Mouse (Mus musculus) intestine, embryonic 15.5 days (tissue): Measurements from ENCODE around the gene Tmem160. TPM values are rescaled to one million over a fixed set of nuclear protein-coding genes. Genes with fewer than 3 reads are reported as not detected.
A peak's percentile ranks its signal among the peaks of the same experiment; 100 is the strongest.

Experiments used
- ATAC-seq: fragments of 200-750 bp; cut with Nextera tagmentation; 2 replicates; pipeline ENCODE4 v1.8.0; 2017; ENCODE audit warnings: moderate TSS enrichment, moderate library complexity
- H3K27ac ChIP-seq: fragments of 300-500 bp; sonication (generic); 2 replicates; pipeline ENCODE4 v1.5.1; 2015; ENCODE audit warnings: mild to moderate bottlenecking, inconsistent platforms
- H3K27me3 ChIP-seq: fragments of 300-500 bp; sonication (generic); replicated peaks from 2 replicates; pipeline ENCODE4 v1.6.1; 2015; ENCODE audit warnings: inconsistent platforms
- H3K36me3 ChIP-seq: fragments of 300-500 bp; sonication (generic); 2 replicates; pipeline ENCODE4 v1.6.1; 2015; ENCODE audit warnings: inconsistent platforms
- H3K4me1 ChIP-seq: fragments of 300-500 bp; sonication (generic); replicated peaks from 2 replicates; pipeline ENCODE4 v1.6.1; 2015; ENCODE audit warnings: inconsistent platforms
- H3K4me2 ChIP-seq: fragments of 300-500 bp; sonication (generic); replicated peaks from 2 replicates; pipeline ENCODE4 v1.6.1; 2015; ENCODE audit warnings: mild to moderate bottlenecking, inconsistent platforms
- H3K4me3 ChIP-seq: fragments of 300-500 bp; sonication (generic); replicated peaks from 2 replicates; pipeline ENCODE4 v1.5.1; 2015; ENCODE audit warnings: inconsistent platforms
- H3K9ac ChIP-seq: fragments of 300-500 bp; sonication (generic); 2 replicates; pipeline ENCODE4 v1.6.1; 2015; ENCODE audit warnings: inconsistent platforms
- H3K9me3 ChIP-seq: fragments of 300-500 bp; sonication (generic); 2 replicates; pipeline ENCODE4 v1.6.1; 2016; ENCODE audit warnings: inconsistent platforms
- WGBS: fragments of 180-500 bp; shearing (Covaris S2); methylation state at CpG from one replicate; pipeline ENCODE4 v1.1.7; 2015; 5-methylcytosine and 5-hydroxymethylcytosine counted together
- polyA plus RNA-seq: library from polyadenylated mRNA; unstranded; fragments of >200 nt; fragmentation: Nextera tagmentation; extraction: Ambion mirVana; gene quantifications from 2 replicates; pipeline ENCODE4 v1.2.1, GENCODE M21; 2015

Gene Tmem160
- polyA plus RNA-seq, 1 experiment from 2014 or later = 48.9 TPM

DNA sequence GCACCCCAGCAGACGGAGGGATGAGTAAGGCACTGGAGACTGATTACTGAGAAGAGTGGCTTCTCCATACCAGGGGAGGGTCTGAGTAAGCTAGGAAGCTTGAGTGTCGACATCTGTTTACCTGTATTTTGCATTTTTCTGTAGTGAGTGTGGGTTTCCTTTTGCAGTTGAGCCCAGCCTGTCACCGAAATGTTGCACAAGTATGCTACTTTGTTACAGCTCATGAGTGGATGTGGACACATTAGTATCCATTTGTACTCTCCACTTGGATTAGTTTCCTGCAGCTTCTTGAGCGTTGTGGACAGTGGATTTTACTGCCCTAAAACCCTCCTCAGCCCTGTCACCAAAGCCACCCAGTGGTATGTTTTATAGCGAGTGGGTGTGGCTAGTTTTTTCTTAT lies 33.9 kb upstream of the Tmem160 start:
- no peak overlapping the region for H3K4me2 ChIP-seq
- no peaks in the 10 kb centered on the region for H3K9me3 ChIP-seq
- H3K4me3 ChIP-seq = no peak overlapping the region
- peaks cover 13% of the 10 kb centered on the region; the same call in 1 of the 2 replicates for H3K4me1 ChIP-seq
- H3K27ac ChIP-seq = no peak overlapping the region
- WGBS = 83% methylated on average over 5 of the region's 5 CpGs
- H3K27me3 ChIP-seq = no peaks in the 10 kb centered on the region
- H3K9ac ChIP-seq = no peak overlapping the region
- peaks cover 30% of the 10 kb centered on the region for H3K36me3 ChIP-seq
- ATAC-seq = no peak

DNA sequence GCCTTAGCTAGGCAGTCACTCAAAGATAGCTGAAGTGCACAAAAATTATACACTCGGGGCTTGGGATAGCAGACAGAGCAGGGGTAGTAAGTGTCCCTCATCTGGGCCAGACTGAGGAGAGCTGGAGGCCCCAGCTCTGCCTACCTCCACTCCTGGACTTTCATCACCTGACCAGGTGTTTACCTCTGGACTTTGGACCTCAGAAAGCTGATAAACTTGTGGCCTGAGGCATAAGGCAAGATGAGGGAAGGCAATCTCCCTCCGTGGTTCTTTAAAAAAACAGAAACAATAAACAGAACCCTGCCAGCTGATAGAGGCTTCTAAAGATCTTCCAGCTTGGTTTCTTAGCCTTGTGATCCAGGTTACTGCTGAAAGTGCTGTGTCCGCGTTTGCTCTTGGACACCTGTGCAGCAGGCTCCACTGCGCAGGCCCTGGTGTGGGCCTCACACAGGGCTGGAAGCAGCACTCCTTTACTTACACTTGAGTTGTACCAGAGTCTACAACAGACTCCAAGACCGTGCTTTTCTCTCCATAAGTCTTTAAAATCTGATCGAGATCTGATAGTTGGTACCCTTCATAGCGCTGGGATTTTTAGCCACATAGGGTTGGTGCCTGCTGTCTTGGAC lies 32.0 kb upstream of the Tmem160 start:
- peaks cover 39% of the 10 kb centered on the region for H3K36me3 ChIP-seq
- H3K27ac ChIP-seq = peak overlapping the region; percentile 27
- WGBS = 74% methylated on average over 8 of the region's 8 CpGs

DNA sequence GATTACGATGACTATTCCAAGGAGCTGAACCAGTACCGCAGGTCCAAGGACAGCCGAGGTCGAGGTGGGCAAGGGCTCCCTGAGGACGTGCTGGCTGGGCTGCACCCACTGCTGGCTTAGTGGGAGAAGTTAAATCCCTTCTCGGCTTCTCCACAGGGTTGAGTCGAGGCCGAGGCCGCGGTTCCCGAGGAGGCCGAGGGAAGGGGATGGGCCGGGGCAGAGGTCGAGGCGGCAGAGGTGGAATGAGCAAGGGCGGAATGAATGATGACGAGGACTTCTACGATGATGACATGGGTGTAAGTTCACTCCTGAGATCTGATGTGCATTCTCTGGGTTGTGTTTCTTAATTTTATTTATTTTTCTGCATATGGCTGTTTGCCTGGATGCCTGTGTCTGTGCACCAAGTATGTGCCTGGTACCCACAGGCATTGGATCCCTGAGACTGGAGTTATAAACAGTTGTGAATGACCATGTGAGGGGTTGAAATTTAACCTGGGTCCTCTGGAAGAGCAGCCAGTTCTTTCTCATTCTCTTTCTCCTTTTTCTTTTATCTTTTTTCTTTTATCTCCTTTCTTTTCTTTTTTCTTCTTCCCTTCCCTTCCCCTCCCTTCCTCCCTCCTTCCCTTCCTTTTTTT lies 30.2 kb upstream of the Tmem160 start:
- Histone ChIP-seq H3K36me3 (peaks cover 49% of the 10 kb centered on the region), H3K27me3 (no peaks in the 10 kb centered on the region), H3K9ac (no peak overlapping the region), H3K9me3 (no peaks in the 10 kb centered on the region), H3K27ac (peak overlapping the region; percentile 25; the same call in 1 of the 2 replicates), H3K4me3 (no peak overlapping the region), H3K4me1 (peaks cover 10% of the 10 kb centered on the region; the same call in 1 of the 2 replicates), H3K4me2 (no peak overlapping the region)
- 80% methylated on average over 18 of the region's 18 CpGs for WGBS
- ATAC-seq = no peak

More for the DNA sequence above, 32.0 kb upstream of the Tmem160 start:
- Histone ChIP-seq H3K4me1 (peaks cover 10% of the 10 kb centered on the region; the same call in 1 of the 2 replicates), H3K27me3 (no peaks in the 10 kb centered on the region), H3K9ac (no peak overlapping the region), H3K4me3 (no peak overlapping the region), H3K9me3 (no peaks in the 10 kb centered on the region), H3K4me2 (peak overlapping the region; percentile 27)
- ATAC-seq = peak; percentile 91

DNA sequence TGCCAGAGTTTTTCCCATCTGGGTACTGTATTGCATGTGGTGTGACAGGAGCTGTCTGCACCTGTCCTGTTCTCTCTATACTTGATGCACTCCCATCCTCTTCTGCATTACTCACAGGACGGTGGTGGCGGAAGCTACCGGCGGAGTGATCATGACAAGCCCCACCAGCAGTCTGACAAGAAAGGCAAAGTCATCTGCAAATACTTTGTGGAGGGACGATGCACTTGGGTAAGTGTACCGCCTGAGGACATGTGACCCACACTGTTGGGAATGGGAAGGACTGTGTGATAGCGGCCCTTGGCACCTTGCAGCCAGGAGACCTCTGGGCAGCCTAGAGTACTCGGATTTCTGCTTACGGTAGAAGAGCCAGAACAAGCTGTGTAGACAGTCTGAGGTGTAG lies 28.8 kb upstream of the Tmem160 start:
- H3K4me2 ChIP-seq = no peak overlapping the region
- no peak overlapping the region for H3K27ac ChIP-seq
- no peak for ATAC-seq
- no peak overlapping the region for H3K9ac ChIP-seq
- peaks cover 55% of the 10 kb centered on the region for H3K36me3 ChIP-seq
- H3K4me1 ChIP-seq = peaks cover 10% of the 10 kb centered on the region; the same call in 1 of the 2 replicates
- H3K9me3 ChIP-seq = no peaks in the 10 kb centered on the region
- WGBS = 90% methylated on average over 9 of the region's 9 CpGs
- H3K4me3 ChIP-seq = no peak overlapping the region
- H3K27me3 ChIP-seq = no peaks in the 10 kb centered on the region

DNA sequence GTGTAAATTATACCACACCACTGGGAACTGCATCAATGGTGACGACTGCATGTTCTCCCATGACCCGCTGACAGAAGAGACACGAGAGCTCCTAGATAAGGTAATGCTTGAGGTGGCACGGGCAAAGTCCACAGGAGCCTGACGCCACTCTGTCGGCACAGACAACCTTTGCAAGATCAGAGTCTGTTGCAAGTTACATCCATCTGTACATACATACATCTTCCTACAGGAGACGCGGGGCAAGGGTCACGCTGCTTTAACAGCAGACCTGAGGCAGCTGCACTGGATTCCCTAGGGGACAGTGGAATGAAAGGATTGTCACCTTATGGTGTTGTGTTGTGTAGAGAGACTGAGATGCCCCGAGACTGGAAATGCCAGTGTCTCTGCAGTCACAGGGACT lies 26.9 kb upstream of the Tmem160 start:
- no peak overlapping the region for H3K4me2 ChIP-seq
- peaks cover 60% of the 10 kb centered on the region for H3K36me3 ChIP-seq
- H3K4me3 ChIP-seq = no peak overlapping the region
- H3K9ac ChIP-seq = no peak overlapping the region
- no peaks in the 10 kb centered on the region for H3K9me3 ChIP-seq
- H3K27ac ChIP-seq = 0 out of 2 replicates have a peak overlapping the region, but pooled peaks have one; percentile 27
- H3K4me1 ChIP-seq = 0 out of 2 replicates have a peak, but pooled peaks cover 6% of the 10 kb centered on the region
- peak; percentile 66 for ATAC-seq
- WGBS = 72% methylated on average over 10 of the region's 10 CpGs
- no peaks in the 10 kb centered on the region for H3K27me3 ChIP-seq

DNA sequence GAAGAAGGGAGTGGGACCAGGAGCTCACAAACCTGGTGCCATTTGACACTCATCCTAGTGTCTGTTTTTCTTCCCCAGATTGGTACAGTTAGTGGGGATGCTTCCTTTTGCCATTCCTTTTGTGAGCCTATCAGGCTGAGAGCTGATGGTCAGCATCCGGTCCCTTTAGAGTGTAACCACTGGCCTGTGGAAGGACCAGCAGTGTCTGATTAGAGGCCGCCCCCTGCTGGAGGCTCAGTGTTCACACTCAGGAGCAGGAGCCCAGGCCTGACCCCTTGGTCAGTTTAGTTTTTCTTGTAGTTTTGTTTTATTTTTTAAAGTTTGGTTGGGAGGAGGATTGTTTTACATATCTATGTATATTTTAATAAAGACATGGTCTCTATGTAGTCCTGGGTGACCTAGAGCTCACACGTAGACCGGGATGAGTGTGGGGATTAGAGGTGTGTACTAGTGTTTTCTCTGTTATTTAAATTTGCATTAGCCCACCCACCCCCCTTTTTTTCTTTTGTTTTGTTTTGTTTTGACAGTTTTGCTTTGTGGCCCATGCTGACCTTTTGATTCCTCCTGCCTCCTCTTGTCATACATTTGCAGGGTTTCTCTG lies 26.4 kb upstream of the Tmem160 start:
- peak; percentile 80 for ATAC-seq
- Histone ChIP-seq H3K4me3 (no peak overlapping the region), H3K4me1 (0 out of 2 replicates have a peak, but pooled peaks cover 6% of the 10 kb centered on the region), H3K27ac (0 out of 2 replicates have a peak overlapping the region, but pooled peaks have one; percentile 27), H3K9ac (no peak overlapping the region), H3K4me2 (no peak overlapping the region), H3K27me3 (no peaks in the 10 kb centered on the region), H3K9me3 (no peaks in the 10 kb centered on the region), H3K36me3 (peaks cover 64% of the 10 kb centered on the region)
- WGBS = 62% methylated on average over 4 of the region's 4 CpGs

DNA sequence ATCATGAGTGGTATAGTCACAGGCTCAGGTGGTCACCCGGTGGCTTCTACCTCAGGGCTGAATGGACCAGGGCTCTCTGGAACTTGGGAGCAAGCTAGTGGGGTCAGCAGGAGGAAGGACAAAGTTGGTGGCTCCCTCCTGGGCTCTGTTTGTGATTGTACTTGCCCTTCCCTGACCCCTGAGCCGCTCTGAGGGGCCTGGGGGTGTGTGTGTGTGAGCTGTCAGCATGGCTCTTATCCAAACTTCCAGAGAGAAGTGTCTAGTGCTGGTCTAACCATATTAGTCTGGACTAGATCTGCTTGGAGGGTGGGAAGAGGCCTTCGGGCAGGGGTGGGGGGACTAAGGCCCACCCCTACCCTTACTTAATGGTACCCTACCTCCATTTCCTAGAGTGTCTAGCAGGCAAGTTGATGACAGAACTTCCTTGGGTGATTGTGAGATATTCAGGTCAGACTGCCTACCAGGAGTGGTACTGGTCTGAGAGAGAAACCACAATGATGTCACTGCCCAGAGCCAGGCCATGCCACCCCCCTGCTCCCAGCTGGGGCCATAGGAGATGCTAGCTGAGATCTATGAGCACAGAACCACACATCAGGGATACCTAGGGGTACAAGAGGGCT lies 19.1 kb upstream of the Tmem160 start:
- no peak for ATAC-seq
- H3K4me2 ChIP-seq = no peak overlapping the region
- H3K36me3 ChIP-seq = peaks cover 78% of the 10 kb centered on the region
- no peak overlapping the region for H3K4me3 ChIP-seq
- no peak overlapping the region for H3K27ac ChIP-seq
- H3K9me3 ChIP-seq = no peaks in the 10 kb centered on the region
- no peaks in the 10 kb centered on the region for H3K4me1 ChIP-seq
- no peaks in the 10 kb centered on the region for H3K27me3 ChIP-seq
- 66% methylated on average over 3 of the region's 3 CpGs for WGBS
- H3K9ac ChIP-seq = no peak overlapping the region

DNA sequence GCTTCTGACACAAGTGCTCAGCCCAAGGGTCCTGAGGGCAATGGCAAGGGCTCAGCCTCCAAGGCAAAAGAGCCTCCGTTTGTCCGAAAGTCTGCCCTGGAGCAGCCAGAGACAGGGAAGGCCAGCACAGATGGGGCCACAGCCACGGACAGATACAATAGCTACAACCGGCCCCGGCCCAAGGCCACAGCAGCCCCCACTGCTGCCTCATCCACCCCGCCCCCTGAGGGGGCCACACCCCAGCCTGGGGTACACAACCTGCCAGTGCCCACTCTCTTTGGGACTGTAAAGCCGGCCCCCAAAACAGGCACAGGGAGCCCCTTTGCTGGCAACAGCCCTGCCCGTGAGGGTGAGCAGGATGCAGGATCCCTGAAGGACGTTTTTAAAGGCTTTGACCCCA lies 17.5 kb upstream of the Tmem160 start:
- 91% methylated on average over 9 of the region's 9 CpGs for WGBS
- H3K4me1 ChIP-seq = no peaks in the 10 kb centered on the region
- peaks cover 62% of the 10 kb centered on the region for H3K36me3 ChIP-seq
- H3K27me3 ChIP-seq = no peaks in the 10 kb centered on the region
- H3K9me3 ChIP-seq = no peaks in the 10 kb centered on the region
- peak; percentile 29; the same call in 1 of the 2 replicates for ATAC-seq
- no peak overlapping the region for H3K9ac ChIP-seq
- H3K27ac ChIP-seq = no peak overlapping the region
- H3K4me2 ChIP-seq = no peak overlapping the region
- no peak overlapping the region for H3K4me3 ChIP-seq

DNA sequence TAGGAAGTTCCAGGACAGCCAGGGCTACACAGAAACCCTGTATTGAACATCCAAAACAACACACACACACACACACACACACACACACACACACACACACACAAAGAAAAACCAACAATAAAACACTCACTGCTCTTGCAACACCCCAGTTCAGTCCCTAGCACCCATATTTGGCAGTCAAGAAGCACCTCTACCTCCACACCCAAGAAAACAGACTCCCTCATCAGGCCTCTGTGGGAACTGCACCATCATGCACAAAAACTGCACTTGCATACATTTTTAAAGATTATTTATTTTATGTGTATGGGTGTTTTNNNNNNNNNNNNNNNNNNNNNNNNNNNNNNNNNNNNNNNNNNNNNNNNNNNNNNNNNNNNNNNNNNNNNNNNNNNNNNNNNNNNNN lies 11.3 kb upstream of the Tmem160 start:
- Histone ChIP-seq H3K9ac (no peak overlapping the region), H3K4me3 (no peak overlapping the region), H3K4me1 (no peaks in the 10 kb centered on the region), H3K27me3 (no peaks in the 10 kb centered on the region), H3K36me3 (peaks cover 5% of the 10 kb centered on the region; the same call in 1 of the 2 replicates), H3K9me3 (no peaks in the 10 kb centered on the region), H3K4me2 (no peak overlapping the region), H3K27ac (no peak overlapping the region)
- ATAC-seq = no peak

DNA sequence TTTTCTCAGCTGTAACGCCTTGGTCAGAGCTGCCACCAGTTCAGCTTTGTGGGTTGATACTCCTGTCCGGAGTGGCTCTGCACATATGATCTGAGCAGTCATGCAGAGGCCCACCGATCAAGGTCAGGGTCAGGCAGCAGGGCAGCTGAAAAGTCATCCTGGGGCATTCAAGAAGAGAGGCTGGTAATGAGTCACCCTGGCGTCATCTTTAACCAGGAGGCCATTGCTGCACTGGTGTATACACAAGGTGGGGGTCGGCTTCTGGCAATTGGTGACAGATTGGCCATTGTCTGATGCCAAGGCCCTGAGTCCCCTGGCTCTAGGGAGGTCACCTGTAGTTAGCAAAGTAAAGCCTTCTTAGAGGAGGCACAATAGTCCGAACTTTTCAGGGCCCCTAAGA lies 923 bp upstream of the Tmem160 start:
- Histone ChIP-seq H3K36me3 (0 out of 2 replicates have a peak, but pooled peaks cover 4% of the 10 kb centered on the region), H3K27me3 (no peaks in the 10 kb centered on the region), H3K4me1 (peaks cover 10% of the 10 kb centered on the region), H3K4me2 (no peak overlapping the region), H3K9me3 (no peaks in the 10 kb centered on the region), H3K4me3 (no peak overlapping the region), H3K27ac (no peak overlapping the region), H3K9ac (no peak overlapping the region)
- ATAC-seq = no peak
- 66% methylated on average over 6 of the region's 6 CpGs for WGBS

DNA sequence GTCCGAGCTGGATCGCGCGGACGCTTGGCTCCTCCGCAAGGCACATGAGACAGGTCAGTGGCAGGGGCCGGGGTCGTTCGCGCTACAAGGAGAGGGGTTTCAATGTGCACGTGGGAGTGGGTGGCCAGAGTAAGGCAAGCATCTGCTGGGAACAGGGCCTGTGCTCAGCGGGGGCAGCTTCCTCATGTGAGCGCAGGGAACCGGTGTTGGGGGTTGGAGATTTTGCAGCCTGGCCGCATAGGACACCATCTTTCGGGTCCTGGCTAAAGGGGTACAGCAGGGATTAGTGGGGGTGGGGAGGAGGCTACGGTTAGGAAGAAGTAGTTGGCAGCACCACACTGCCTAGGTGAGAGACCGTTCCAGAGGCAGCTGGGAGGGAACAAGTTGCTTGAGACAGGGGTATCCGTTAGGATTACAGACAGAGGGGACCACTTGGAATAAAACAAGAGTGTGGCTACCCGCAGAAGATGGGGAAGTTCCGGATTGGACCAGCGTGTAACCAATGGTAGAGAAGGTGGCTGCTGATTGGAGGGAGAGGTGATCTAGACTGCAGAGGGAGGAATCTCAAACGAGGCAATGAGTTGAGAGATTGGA lies 636 bp downstream of the Tmem160 start:
- under 1% methylated on average over 23 of the region's 23 CpGs for WGBS
- Histone ChIP-seq H3K4me3 (peak overlapping the region; percentile 80), H3K27ac (peak overlapping the region; percentile 42; the same call in 1 of the 2 replicates), H3K36me3 (0 out of 2 replicates have a peak, but pooled peaks cover 4% of the 10 kb centered on the region), H3K9me3 (no peaks in the 10 kb centered on the region), H3K27me3 (no peaks in the 10 kb centered on the region), H3K9ac (peak overlapping the region; percentile 66), H3K4me1 (peaks cover 10% of the 10 kb centered on the region), H3K4me2 (peak overlapping the region; percentile 90)
- peak; percentile 64 for ATAC-seq

DNA sequence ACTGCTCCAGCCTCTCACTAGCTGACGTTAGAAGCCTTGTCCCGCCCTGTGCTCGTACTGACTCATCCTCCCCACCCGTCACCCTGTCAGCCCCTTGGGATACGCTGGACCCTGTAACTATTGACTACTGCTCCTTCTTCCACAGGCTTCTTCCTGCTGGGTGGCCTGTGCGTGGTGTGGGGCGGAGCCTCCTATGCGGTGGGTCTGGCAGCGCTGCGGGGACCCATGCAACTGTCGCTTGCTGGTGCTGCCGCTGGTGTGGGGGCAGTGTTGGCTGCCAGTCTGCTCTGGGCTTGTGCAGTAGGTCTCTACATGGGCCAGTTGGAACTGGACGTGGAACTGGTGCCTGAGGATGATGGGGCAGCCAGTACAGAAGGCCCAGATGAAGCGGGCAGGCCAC lies 2.4 kb downstream of the Tmem160 start:
- Histone ChIP-seq H3K4me1 (peaks cover 10% of the 10 kb centered on the region), H3K36me3 (0 out of 2 replicates have a peak, but pooled peaks cover 4% of the 10 kb centered on the region), H3K4me2 (no peak overlapping the region), H3K4me3 (no peak overlapping the region), H3K9me3 (no peaks in the 10 kb centered on the region), H3K9ac (no peak overlapping the region), H3K27me3 (no peaks in the 10 kb centered on the region), H3K27ac (no peak overlapping the region)
- WGBS = 91% methylated on average over 14 of the region's 14 CpGs
- ATAC-seq = no peak
